Mouse (Mus musculus) urinary bladder, postnatal 14 days (tissue): Measurements from ENCODE around the gene Sh3gl2.

Experiments used
- DNase-seq: peaks from one replicate; pipeline ENCODE4 v3.0.0; 2021; ENCODE audit warnings: low spot score

The Sh3gl2 gene

GRCm38 (mm10) chr4:85205071-85205635 lies at the start of gene Sh3gl2:
Sh3gl2 (plus strand) TSS chr4:85205126.
- peak; percentile 77 for DNase-seq

GRCm38 (mm10) chr4:85161156-85161555 lies 43.8 kb upstream of the Sh3gl2 start:
- no peak for DNase-seq

GRCm38 (mm10) chr4:85162468-85163312 lies 42.2 kb upstream of the Sh3gl2 start:
- peak; percentile 61 for DNase-seq

- no peak for DNase-seq
These were observed 41.7 kb upstream of the Sh3gl2 start for GRCm38 (mm10) chr4:85163313-85163615.

GRCm38 (mm10) chr4:85168001-85168400 lies 36.9 kb upstream of the Sh3gl2 start:
- DNase-seq: no peak

GRCm38 (mm10) chr4:85175466-85175865 lies 29.5 kb upstream of the Sh3gl2 start:
- no peak for DNase-seq

- no peak for DNase-seq
These were observed 26.4 kb upstream of the Sh3gl2 start for GRCm38 (mm10) chr4:85178394-85179051.

GRCm38 (mm10) chr4:85186011-85186410 lies 18.9 kb upstream of the Sh3gl2 start:
- DNase-seq: no peak

- DNase-seq: no peak
These were observed 8.7 kb upstream of the Sh3gl2 start for GRCm38 (mm10) chr4:85196201-85196600.

- DNase-seq: peak; percentile 69
These were observed 6.5 kb upstream of the Sh3gl2 start for GRCm38 (mm10) chr4:85198431-85198830.

- no peak for DNase-seq
These were observed 2.3 kb upstream of the Sh3gl2 start for GRCm38 (mm10) chr4:85202582-85202981.

- peak; percentile 23 for DNase-seq
These were observed 798 bp downstream of the Sh3gl2 start for GRCm38 (mm10) chr4:85205636-85206211.

GRCm38 (mm10) chr4:85206675-85207400 lies 1.9 kb downstream of the Sh3gl2 start:
- no peak for DNase-seq

- no peak for DNase-seq
These were observed 2.6 kb downstream of the Sh3gl2 start for GRCm38 (mm10) chr4:85207515-85207914.

- DNase-seq: no peak
These were observed 3.6 kb downstream of the Sh3gl2 start for GRCm38 (mm10) chr4:85208531-85208930.

- no peak for DNase-seq
These were observed 6.0 kb downstream of the Sh3gl2 start for GRCm38 (mm10) chr4:85210953-85211352.

GRCm38 (mm10) chr4:85217003-85217402 lies 12.1 kb downstream of the Sh3gl2 start:
- no peak for DNase-seq

- DNase-seq: no peak
These were observed 17.8 kb downstream of the Sh3gl2 start for GRCm38 (mm10) chr4:85222716-85223115.

GRCm38 (mm10) chr4:85226731-85227130 lies 21.8 kb downstream of the Sh3gl2 start:
- DNase-seq: no peak

GRCm38 (mm10) chr4:85227664-85228588 lies 23.0 kb downstream of the Sh3gl2 start:
- no peak for DNase-seq

- DNase-seq: no peak
These were observed 23.6 kb downstream of the Sh3gl2 start for GRCm38 (mm10) chr4:85228589-85228948.
